Mouse (Mus musculus) thymus, postnatal 10 days (tissue): ENCODE results near the gene Zmynd11.

ENCODE experiments used
- DNase-seq, 2 experiments: peaks; one replicate each; pipeline ENCODE4 v3.0.0; 2021; ENCODE audit warnings: low spot score in 2 of 2

Zmynd11 gene

DNA sequence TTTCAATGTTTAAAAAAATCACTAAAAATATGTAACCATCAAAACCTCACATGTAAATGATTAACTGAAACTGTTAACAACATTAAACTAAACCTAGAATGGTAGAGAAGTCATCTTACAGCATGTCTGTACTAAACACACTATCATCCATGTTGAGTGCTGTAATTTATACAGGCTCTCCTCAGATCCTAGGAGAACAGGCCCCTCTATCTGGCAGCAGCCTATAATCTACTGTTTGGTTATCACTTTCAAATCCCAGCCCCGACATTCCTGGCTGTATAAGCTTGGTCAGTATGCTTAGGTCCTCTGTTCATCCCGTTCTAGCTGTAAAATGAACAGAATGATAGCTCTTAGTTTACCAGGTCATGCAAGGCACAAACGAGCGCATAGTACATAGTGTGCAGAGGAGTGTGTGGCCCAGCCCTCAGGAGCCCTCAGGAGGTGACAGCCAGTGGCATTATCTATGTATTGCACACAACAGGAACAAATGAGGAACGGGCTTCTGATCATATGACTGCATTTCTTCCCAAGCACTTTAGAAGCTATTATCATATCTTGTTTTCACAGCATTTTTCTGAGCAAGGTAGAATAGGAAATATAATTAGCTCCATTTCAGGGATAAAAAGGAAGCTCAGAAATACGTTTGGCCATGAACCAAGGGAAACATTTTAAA lies 51.5 kb downstream of the Zmynd11 start:
- DNase-seq = no peak

DNA sequence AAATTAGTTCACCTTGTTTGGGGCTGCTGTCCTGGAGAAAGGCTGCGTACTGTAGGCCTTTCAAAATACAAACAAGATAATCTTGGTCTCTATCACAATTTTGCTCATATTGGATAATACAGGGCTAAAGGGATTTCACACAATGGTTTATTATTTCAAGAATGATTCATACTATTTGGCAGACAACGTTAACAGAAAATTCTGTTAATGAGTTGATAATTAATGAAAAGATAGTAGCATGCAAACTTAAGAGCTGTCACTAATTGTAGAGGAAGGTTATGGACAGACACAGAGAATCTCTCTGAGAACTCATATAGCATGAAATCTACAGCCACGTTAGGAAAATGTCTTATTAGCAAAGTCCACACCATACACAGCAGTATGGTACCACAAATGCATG lies 52.2 kb downstream of the Zmynd11 start:
- DNase-seq = no peak

DNA sequence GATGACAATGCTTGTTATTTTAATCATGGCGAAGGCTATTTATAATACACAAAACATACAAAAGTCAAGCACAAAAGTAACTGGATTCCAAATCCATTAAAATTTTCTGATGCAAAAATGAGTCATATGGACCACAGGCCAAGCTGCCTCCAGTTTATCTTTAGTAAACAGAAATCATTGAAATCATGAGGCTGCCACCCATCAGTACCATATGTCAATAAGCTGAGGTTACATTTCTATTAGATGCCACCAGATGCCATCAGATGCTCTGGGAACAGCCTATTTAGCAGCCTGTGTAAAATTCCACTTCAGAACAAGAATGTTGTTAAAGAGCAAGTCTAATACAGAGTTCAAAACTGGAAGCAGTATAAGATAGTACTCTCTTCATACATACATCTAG lies 52.7 kb downstream of the Zmynd11 start:
- no peak for DNase-seq

GRCm38 (mm10) chr13:9708433-9709240 lies 56.5 kb downstream of the Zmynd11 start:
- no peak for DNase-seq

GRCm38 (mm10) chr13:9706720-9707119 lies 58.4 kb downstream of the Zmynd11 start:
- DNase-seq = no peak

DNA sequence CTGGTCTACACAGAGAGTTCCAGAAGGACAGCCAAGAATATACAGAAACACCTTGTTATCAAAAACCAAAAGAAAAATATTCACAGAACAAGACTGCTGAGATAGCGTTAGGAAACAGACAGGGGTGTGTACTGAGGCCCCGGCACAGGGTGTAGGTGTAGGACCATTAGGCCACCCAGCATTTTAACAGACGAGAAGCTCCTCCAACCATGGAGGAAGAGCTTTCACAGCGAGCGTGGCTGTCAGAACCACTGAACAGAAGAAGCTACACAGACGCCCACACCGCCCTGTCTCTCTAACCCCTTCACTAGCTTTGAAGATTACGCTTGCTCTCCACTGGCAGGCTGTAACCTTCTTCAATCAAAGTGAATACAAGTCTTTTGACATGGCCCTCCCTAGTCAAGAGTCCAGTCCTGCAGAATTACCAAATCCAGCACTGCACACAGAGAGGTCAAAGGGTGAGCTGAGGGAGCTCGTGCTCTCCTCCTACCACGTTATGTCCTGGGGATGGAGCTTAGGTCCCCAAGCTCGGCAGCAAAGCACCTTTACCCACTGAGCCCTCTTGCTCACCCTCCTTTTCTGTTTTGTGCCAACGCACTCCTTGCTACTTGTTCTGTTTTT lies 62.4 kb downstream of the Zmynd11 start:
- no peak for DNase-seq

DNA sequence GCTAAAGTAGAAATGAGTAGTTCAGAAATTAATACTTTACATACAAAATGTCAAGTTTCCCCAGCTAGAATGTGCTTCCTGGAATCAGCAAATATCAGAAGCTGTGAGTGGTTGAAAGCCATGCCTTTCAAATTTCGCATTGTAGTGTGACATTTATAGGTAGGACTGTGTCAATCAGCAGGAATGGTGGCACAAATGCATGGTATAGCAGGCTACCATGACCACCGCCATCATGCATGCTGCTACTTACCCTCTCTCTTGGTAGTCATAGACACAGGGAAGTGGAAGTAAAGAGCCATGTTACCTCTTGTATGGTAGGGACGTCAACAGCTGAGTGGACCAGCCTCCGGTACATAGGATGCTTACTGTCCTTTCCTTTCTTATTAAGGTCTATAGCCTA lies 67.8 kb downstream of the Zmynd11 start:
- DNase-seq = no peak

GRCm38 (mm10) chr13:9695809-9696208 lies 69.3 kb downstream of the Zmynd11 start:
- no peak for DNase-seq

GRCm38 (mm10) chr13:9695403-9695802 lies 69.7 kb downstream of the Zmynd11 start:
- no peak for DNase-seq

DNA sequence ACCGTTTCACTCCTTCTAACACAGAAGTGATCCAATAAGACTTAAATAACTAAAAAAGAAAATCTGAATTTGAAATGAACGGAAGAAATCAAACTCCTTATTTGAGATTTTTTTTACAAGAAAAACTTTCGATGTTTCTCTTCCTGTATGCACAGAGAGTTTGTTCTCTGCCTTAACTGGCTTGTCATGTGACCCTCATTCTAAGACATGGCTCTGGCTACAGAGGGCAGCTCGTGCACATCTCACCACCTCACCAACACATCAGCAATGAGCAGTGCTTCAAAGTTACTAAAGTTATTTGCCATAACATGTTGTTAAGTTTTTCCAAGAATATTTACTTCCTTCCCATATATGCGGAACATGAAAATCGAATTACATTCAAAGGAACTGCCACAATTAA lies 70.5 kb downstream of the Zmynd11 start:
- no peak for DNase-seq

DNA sequence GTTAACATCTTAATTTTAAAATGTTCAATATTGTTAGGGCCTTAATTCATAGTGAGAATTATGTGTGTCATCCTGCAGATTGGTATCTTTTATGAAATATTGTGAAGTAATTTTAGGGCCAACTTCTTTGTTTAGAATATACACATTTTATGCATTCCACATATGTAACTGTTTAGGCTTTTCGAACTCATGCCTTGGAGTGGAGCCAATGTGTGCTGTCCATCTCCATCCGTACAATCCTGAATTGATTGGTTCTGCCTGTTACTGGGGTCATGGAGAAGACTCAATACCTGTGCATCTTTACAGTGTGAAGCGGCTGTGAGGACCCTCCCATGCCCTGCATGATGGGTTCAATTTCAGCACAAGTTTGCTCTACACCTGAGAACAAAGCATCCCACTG lies 72.3 kb downstream of the Zmynd11 start:
- DNase-seq = no peak

- DNase-seq = no peak
Measured at GRCm38 (mm10) chr13:9689366-9689765, 75.8 kb downstream of the Zmynd11 start.

- no peak for DNase-seq
Measured at GRCm38 (mm10) chr13:9686765-9687164, 78.4 kb downstream of the Zmynd11 start.

GRCm38 (mm10) chr13:9686261-9686660 lies 78.9 kb downstream of the Zmynd11 start:
- no peak for DNase-seq

DNA sequence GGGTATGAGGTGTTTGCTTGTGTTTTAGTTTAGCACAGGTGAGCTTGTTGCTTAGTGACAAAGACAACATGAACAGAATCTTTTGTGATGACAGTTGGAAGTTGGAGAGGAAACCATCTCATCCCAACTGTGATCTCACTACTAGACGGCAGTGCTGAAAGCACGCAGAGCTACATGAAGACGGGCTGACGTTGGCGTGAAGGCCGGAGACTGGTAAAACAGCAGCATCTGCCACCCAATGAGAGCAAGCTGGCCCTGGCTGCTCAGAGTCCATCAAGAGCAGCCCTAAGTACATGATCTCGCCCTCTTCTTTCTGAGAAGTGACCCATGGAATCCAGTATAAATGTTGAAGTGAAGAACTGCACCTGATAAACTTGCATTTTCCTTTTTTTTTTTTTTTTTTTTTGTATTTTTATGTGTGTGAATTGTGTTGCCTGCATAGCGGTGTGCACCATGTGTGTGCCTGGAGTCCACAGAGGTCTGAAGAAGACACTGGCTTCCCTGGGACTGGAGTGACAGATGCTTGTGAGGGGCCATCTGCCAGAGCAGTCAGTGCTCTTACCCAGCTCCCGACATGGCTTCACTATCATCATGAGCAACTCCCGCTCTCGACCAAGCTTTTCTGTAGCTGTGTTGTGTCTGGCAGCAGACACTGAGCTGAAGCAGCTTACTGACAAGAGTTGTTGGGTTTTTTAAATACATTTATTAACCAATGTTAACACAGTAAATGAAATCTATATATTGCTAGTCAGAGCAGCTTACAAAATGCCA lies 80.8 kb downstream of the Zmynd11 start:
- no peak for DNase-seq

DNA sequence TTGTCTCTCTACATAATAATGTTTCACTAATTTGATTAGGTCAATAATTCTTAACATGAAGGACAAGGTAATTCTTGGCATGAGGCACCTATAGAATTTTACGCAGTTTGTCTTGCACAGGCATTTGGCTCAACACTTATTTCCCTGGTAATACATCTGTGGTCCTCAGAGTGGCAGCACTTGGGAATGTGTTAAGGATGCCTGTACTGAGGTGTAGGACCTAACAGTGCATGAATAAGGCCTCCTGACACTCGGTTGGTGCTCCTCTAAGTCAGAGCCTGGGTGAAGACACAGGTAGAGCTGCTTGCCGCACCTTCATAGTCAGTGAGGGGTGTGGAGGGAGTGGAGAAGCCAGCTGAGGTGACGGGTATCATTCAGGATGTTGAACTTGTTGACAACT lies 81.8 kb downstream of the Zmynd11 start:
- no peak for DNase-seq

DNA sequence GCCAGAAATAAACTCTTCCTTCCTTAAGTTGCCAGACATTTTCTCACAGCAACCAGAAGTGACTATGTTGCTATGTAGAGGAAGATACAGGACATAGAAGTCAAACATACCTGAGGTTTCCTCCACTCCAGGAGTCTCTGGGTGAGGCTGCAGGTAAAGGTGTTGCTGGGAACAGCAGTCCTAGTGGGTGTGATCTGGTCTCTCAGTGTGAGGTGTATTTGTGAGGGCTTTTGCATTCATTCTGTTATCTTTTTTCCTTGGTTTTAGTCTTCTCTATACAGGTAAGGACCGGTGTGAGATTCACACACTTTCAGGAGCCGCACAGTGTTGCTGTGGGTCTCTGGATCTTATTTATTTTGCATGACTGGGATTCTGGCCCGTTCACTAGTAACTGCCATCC lies 83.6 kb downstream of the Zmynd11 start:
- DNase-seq = no peak

GRCm38 (mm10) chr13:9674126-9674525 lies 91.0 kb downstream of the Zmynd11 start:
- no peak for DNase-seq

- DNase-seq = no peak
Measured at GRCm38 (mm10) chr13:9669246-9669645, 95.9 kb downstream of the Zmynd11 start.

DNA sequence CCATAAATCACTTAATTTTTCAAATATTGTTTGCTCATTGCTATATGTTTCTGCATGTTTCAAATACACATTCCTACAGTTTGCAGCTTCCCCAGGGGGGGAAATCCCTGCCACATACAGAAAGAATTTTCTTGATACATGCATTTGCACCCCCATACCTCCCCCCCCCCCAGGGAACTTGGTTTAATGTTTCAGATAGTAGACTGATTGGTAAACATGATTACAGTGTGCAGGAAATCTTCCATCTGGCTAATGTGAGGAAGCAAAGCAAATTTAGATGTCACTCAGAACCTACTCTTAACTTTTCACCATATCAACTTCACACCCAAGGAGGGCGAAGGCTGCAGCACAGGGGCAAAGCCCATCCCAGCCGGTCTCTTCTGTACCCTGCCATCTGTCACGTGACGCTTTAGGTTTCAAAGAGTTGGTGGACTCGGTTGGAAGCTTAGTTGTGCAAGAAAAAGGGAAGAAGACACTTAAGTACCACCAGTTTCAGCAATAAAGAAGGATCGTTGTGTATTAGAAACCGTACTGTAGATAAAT lies 97.1 kb downstream of the Zmynd11 start:
- no peak for DNase-seq

- no peak for DNase-seq
Measured at GRCm38 (mm10) chr13:9663593-9663992, 101.5 kb downstream of the Zmynd11 start.

DNA sequence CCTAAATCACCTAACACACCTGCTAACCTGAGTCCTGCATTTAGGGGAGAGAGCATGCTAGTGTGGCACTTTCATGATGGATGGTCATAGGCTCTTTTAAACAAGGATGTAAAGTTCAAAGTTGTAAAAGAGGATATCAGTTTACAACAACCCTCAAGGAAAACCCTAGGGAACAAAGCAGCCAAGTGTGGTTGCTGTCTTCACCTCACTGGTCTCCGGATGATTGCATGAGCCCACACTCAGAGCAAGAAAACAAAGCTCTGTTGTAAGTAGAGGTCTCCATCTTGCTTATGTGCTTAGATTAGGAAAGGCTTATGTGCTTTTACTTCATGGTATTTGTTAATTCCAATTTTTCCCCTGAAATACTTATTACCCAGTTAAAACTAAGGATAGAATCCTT lies 104.4 kb downstream of the Zmynd11 start:
- DNase-seq = no peak
